Mouse (Mus musculus): Measurements from ENCODE around the gene Nos1ap.

Gene Nos1ap

GRCm38 (mm10) chr1:170416206-170416605 is 173.5 kb downstream of the Nos1ap start:
- DNase-seq (ENCODE audit: low spot score in 2 of 2) = no peak

GRCm38 (mm10) chr1:170415395-170415794 is 174.3 kb downstream of the Nos1ap start:
- DNase-seq (ENCODE audit: low spot score in 2 of 2) = no peak

GRCm38 (mm10) chr1:170410402-170411191 is 179.1 kb downstream of the Nos1ap start:
- no peak for DNase-seq (ENCODE audit: low spot score in 2 of 2)

- DNase-seq (ENCODE audit: low spot score in 2 of 2) = peak in 1 of 2 experiments; percentile 54
These were observed 180.6 kb downstream of the Nos1ap start for GRCm38 (mm10) chr1:170409091-170409490.

GRCm38 (mm10) chr1:170406921-170407320 is 182.7 kb downstream of the Nos1ap start:
- DNase-seq (ENCODE audit: low spot score in 2 of 2) = no peak

GRCm38 (mm10) chr1:170405152-170405551 is 184.5 kb downstream of the Nos1ap start:
- no peak for DNase-seq (ENCODE audit: low spot score in 2 of 2)

GRCm38 (mm10) chr1:170402682-170403081 is 187.0 kb downstream of the Nos1ap start:
- DNase-seq (ENCODE audit: low spot score in 2 of 2) = no peak

- no peak for DNase-seq (ENCODE audit: low spot score in 2 of 2)
These were observed 190.8 kb downstream of the Nos1ap start for GRCm38 (mm10) chr1:170398866-170399265.

- no peak for DNase-seq (ENCODE audit: low spot score in 2 of 2)
These were observed 194.6 kb downstream of the Nos1ap start for GRCm38 (mm10) chr1:170395101-170395500.

GRCm38 (mm10) chr1:170394641-170395040 is 195.0 kb downstream of the Nos1ap start:
- no peak for DNase-seq (ENCODE audit: low spot score in 2 of 2)

GRCm38 (mm10) chr1:170392771-170393728 is 196.6 kb downstream of the Nos1ap start:
- DNase-seq (ENCODE audit: low spot score in 2 of 2) = no peak

- peak; percentile 66 to 70 for DNase-seq (ENCODE audit: low spot score in 2 of 2)
These were observed 202.3 kb downstream of the Nos1ap start for GRCm38 (mm10) chr1:170387180-170387912.

- no peak for DNase-seq (ENCODE audit: low spot score in 2 of 2)
These were observed 204.2 kb downstream of the Nos1ap start for GRCm38 (mm10) chr1:170385416-170385815.

GRCm38 (mm10) chr1:170383530-170383929 is 206.1 kb downstream of the Nos1ap start:
- no peak for DNase-seq (ENCODE audit: low spot score in 2 of 2)

GRCm38 (mm10) chr1:170381457-170381856 is 208.2 kb downstream of the Nos1ap start:
- DNase-seq (ENCODE audit: low spot score in 2 of 2) = no peak

- DNase-seq (ENCODE audit: low spot score in 2 of 2) = no peak
These were observed 209.2 kb downstream of the Nos1ap start for GRCm38 (mm10) chr1:170380505-170380904.

GRCm38 (mm10) chr1:170375721-170376120 is 213.9 kb downstream of the Nos1ap start:
- DNase-seq (ENCODE audit: low spot score in 2 of 2) = no peak

- no peak for DNase-seq (ENCODE audit: low spot score in 2 of 2)
These were observed 215.9 kb downstream of the Nos1ap start for GRCm38 (mm10) chr1:170373750-170374149.

GRCm38 (mm10) chr1:170371191-170371792 is 218.4 kb downstream of the Nos1ap start:
- DNase-seq (ENCODE audit: low spot score in 2 of 2) = no peak

- no peak for DNase-seq (ENCODE audit: low spot score in 2 of 2)
These were observed 220.8 kb downstream of the Nos1ap start for GRCm38 (mm10) chr1:170368864-170369263.

GRCm38 (mm10) chr1:170366981-170367700 is 222.5 kb downstream of the Nos1ap start:
- DNase-seq (ENCODE audit: low spot score in 2 of 2) = no peak

All from right cerebral cortex, postnatal 36 days (tissue).